Mouse (Mus musculus): ENCODE data around the gene Slc17a5.
"Not testable (repeated sequence)": the region's sequence is repeated elsewhere in the genome, so short reads cannot be mapped to it uniquely, and the experiment has no call there.

Gene Slc17a5

GRCm38 (mm10) chr9:78521689-78522088 is 66.2 kb downstream of the Slc17a5 start:
- in situ Hi-C loops (cut with MboI; ENCODE audit: unreplicated experiment in 2 of 2), result no loop called here

DNA sequence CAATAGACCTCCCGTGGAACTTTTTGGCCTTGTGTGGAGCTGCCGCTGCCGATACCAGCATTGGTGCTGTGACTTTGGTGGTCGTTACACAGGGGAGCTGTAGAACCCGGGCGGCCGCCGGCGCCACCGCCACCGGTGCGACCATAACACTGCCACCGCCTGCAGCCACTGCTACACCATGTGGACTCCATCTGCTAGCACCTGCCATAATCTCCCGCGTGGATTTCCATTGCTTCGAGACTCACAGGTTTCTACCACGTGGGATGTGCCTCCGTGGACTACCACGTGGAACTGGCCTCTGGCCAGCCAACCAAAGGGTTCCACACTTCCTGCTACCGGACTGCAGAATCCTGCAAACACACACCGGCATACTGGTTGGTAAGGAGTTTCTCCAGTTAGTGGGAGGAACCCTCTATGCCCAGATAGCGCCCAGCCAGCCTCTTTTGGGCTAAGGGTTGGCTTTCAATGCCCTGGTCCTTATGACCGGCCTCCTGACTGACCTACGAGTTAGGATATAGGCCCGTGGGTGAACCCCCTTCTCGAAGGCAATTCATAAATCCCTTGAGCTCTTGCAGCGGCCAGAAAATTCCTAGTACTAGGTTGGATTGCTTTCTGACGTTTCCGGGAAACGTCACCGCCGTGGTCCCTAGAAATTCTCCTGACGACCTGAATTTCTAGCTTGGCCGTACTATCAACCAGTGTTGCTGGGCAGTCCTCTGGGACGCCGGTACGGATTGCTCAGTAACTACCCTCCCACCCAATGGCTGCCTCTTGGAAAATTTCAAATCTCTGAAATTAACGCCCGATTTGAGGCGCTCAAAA is 66.8 kb downstream of the Slc17a5 start:
- in situ Hi-C loops (cut with MboI; ENCODE audit: unreplicated experiment in 2 of 2), result no loop called here

GRCm38 (mm10) chr9:78520127-78520779 is 67.6 kb downstream of the Slc17a5 start:
- in situ Hi-C loops (cut with MboI; ENCODE audit: unreplicated experiment in 2 of 2), result no loop called here

DNA sequence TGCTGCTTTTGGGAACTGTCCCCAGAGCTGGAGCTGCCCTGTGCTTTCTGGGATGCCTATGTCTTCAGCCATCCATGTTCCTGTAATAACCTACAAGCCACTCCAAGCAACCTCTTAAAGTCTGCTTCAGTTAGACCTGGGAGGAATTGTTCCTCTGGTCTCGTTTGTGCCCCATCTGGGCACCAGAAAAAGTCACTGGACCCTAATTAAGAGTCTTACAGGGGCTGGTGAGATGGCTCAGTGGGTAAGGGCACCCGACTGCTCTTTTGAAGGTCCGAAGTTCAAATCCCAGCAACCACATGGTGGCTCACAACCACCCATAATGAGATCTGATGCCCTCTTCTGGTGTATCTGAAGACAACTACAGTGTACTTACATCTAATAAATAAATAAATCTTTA is 70.6 kb downstream of the Slc17a5 start:
- in situ Hi-C loops (cut with MboI; ENCODE audit: unreplicated experiment in 2 of 2), result not testable (repeated sequence)

GRCm38 (mm10) chr9:78516125-78516524 is 71.7 kb downstream of the Slc17a5 start:
- in situ Hi-C loops (cut with MboI; ENCODE audit: unreplicated experiment in 2 of 2), result no loop called here

GRCm38 (mm10) chr9:78514681-78515080 is 73.2 kb downstream of the Slc17a5 start:
- in situ Hi-C loops (cut with MboI; ENCODE audit: unreplicated experiment in 2 of 2), result no loop called here

- in situ Hi-C loops (cut with MboI; ENCODE audit: unreplicated experiment in 2 of 2), result no loop called here
Observed at GRCm38 (mm10) chr9:78513776-78514500, 73.9 kb downstream of the Slc17a5 start.

DNA sequence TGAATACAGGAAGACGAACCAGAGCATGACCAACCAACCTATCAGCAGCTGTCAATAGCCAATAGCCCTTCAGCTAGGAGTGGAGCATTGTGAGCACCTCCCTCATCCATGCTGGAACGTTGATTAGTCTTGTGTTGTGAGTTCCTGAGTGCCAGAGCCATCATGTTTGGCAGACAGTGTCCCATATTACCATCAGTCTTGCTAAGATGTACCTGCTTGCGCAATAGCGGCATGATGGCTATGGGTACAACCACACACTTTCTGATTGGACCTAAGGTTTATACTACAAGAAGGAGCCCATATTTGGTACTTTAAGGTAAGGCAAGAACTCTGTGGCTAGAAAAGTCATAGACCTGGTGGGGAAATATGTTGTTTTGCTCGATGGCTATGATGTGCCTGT is 76.1 kb downstream of the Slc17a5 start:
- in situ Hi-C loops (cut with MboI; ENCODE audit: unreplicated experiment in 2 of 2), result no loop called here

DNA sequence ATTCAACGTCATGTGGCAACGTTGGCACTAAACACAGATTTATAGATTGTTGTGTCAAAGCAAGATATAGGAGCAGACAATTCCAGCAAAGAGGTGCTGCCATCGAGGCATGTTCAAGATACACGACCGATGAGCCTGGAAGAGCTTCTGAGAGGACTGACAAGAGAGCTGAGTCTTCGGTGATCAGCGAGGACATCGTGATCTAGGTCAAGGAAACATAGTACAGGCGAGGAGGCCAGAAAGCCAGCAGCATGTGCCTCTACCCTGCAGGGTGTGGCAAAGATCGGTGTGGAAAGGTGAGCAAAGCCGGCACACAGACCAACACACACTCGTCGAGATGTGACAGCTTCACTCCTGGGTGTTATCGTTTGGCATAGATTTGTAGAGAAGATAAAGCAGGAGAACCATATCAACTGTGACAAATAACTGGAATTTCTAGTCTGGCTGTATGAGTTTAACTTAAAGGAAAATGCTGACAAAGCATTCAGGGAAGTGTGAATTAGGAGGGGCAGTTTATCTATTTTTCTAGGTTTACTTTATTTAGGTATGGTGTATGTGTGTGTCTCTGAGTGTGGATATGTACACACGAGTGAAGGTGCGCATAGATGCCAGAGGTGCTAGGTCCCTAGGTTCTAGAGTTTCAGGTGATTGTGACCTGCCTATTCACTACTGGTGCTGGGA is 79.6 kb downstream of the Slc17a5 start:
- in situ Hi-C loops (cut with MboI; ENCODE audit: unreplicated experiment in 2 of 2), result no loop called here

- in situ Hi-C loops (cut with MboI; ENCODE audit: unreplicated experiment in 2 of 2), result no loop called here
Observed at GRCm38 (mm10) chr9:78506722-78507077, 81.1 kb downstream of the Slc17a5 start.

GRCm38 (mm10) chr9:78506002-78506721 is 81.7 kb downstream of the Slc17a5 start:
- in situ Hi-C loops (cut with MboI; ENCODE audit: unreplicated experiment in 2 of 2), result no loop called here

GRCm38 (mm10) chr9:78505223-78505622 is 82.6 kb downstream of the Slc17a5 start:
- in situ Hi-C loops (cut with MboI; ENCODE audit: unreplicated experiment in 2 of 2), result no loop called here

- in situ Hi-C loops (cut with MboI; ENCODE audit: unreplicated experiment in 2 of 2), result no loop called here
Observed at GRCm38 (mm10) chr9:78504679-78505078, 83.2 kb downstream of the Slc17a5 start.

- in situ Hi-C loops (cut with MboI; ENCODE audit: unreplicated experiment in 2 of 2), result no loop called here
Observed at GRCm38 (mm10) chr9:78504133-78504532, 83.7 kb downstream of the Slc17a5 start.

DNA sequence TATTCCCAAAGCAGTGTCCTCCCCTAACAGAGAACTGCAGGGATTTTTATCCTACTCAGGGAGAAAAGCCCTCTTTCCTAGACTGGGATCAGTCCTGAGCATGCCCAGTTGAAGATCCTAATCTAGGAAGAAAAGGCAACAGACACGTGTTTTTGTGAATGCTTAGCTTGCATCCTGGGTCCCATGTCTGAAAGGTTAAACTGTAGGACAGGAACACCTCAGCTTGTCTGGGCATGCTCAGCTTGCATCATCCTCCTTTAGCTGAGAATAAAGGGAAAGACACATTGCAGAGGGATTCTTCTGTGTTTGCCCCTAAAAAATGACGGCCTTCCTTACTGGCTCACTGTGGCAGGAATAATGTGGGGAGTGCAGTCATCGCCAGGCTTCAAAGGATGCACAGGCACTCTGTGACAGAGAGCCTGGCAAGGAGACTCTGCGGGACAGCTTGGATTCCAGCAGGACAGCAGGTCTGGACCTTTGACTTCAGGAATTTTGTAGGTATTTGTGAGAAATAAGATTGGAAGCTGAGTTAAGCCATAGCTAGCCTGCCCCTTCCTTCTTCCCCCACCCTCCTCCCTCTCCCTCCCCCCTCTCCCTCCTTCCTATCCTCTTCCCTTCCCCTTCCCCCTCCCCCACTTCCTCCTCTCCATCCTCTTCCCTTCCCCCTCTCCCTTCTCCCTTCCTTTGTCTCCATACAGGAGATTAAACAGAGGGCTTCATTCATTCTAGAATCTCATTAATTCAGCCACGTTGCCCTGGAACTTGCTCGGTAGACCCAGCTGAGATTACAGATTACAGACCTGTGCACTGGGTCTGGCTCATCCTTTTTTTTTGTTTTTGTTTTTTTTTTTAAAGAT is 84.4 kb downstream of the Slc17a5 start:
- in situ Hi-C loops (cut with MboI; ENCODE audit: unreplicated experiment in 2 of 2), result no loop called here

DNA sequence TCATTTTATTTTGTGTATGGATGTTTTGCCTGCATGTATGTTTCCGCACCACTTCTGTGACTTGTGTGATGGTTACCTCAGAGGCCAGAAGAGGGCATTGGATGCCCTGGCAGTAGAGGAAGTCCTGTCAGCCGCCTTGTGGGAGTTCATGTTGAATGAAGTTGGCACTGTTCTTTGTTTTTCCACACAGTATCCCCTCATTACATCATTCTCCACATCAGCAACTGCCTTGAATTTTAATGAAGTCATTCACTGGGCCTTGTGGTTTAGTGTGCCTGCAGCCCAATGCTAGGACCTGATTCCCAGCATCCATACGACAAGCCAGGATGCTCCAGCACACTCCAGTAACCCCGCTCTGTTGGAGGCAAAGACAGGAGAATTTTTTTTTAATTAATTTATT is 86.6 kb downstream of the Slc17a5 start:
- in situ Hi-C loops (cut with MboI; ENCODE audit: unreplicated experiment in 2 of 2), result no loop called here

DNA sequence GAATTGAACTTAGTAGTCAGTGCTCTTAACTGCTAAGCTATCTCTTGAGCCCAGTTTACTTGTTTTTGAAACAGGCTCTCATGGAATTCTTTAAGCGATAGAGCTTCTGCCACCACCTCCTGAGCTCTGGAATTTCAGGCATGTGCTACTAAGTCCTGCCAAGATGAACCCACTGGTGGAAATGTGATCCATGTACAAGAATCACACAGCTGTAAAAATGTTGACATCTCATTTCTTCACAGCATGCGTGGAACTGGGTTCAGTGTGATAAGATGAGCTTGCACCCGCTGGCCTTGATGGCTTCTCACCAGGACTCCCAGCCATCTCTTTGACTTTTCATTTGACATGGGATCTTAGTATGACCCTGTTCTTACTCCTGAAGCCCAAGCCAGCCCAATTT is 87.5 kb downstream of the Slc17a5 start:
- in situ Hi-C loops (cut with MboI; ENCODE audit: unreplicated experiment in 2 of 2), result no loop called here

DNA sequence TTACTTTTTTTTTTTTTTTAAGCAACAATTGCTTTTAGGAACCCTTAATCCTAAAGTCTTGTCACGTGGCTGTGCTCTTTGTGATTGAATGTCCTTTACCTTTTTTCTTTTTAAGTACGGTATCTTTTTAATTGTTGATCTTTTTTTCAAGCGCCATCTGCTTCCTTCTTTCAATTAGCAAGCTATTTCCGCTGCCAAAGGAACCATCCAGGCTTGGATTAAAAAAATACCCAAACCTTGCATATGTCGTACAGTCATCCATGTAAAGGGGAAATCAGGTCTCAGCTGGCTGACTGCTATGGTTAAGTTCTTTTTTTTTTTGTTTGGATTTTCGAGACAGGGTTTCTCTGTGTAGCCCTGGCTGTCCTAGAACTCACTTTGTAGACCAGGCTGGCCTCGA is 94.7 kb downstream of the Slc17a5 start:
- in situ Hi-C loops (cut with MboI; ENCODE audit: unreplicated experiment in 2 of 2), result no loop called here

GRCm38 (mm10) chr9:78492254-78492653 is 95.6 kb downstream of the Slc17a5 start:
- in situ Hi-C loops (cut with MboI; ENCODE audit: unreplicated experiment in 2 of 2), result no loop called here
